ENCODE assay signal across 9 mouse cellular contexts in the genomic region with DNA sequence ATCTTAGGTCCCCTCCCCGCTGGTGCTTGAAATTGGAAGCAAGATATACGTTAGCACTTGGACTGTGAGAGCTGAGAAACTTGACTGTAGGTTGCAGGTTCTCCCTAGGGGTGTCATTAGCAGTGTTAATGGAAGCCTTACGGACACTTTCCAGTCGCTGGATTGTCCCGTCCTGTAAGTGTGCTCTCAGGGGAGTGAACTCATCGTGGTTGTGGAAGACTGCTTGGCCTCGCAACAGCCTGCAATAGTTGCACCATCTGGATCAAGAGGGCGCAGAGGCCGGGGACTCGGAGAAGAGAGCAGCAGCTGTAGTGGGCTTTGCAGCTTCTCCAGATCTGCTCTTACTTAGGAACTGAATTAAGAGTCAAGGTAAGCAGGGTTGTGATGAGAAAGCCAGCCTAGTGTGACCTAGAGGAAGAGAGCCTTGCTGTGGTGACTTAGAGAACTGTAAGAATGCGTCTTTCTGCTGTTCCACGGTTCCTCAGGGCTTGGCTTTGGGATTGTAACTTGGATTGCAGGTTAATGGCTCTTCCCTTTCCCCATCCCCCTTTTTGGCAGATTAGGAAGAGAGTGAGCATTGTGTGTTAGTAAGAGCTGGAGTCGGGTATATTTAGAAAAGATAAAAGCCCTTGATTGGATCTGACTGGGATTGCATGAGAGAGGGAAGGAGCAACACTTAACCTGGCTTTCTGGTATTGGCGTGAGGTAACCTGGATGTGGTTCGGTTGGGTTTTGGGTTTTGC. TPM values are rescaled to one million over a fixed set of nuclear protein-coding genes. Genes with fewer than 3 reads are reported as not detected.
A peak's percentile ranks its signal among the peaks of the same experiment; 100 is the strongest.
DNase-seq lines count a peak whose midpoint lies in the region; ATAC-seq and TF ChIP-seq lines count a peak whose summit lies in the region.
"Had no signal": no experiment of that assay in that cellular context is flagged by ENCODE, and none has a peak within 500 bp of the region (broad histone marks: within the 10 kb centered on the region; RNA-seq: fewer than 3 reads in every experiment).

No protein-coding gene starts in this region.

- DNase-seq in adrenal gland, adult 2 months: peak; percentile 64
- DNase-seq in adrenal gland, adult 18-20 months (ENCODE audit: low spot score in 2 of 2): no peak
- DNase-seq in kidney, adult 9 months: peak; percentile 26
- DNase-seq in kidney, postnatal 25 days: no peak
- peak; percentile 12 for DNase-seq in limb, embryonic 14.5 days (ENCODE audit: low spot score)
- no peak for DNase-seq in embryo, embryonic 10.5 days (ENCODE audit: low spot score)
- DNase-seq in layer of hippocampus, adult 9-10 months (ENCODE audit: low spot score): no peak
- DNase-seq: cerebellum, adult 11 months had no signal

- H3K4me1 ChIP-seq in ES-Bruce4 (ENCODE audit: control insufficient read depth, insufficient read depth, low read length): no peaks in the 10 kb centered on the region
- H3K4me1 ChIP-seq in limb, embryonic 14.5 days (ENCODE audit: control insufficient read depth, insufficient read depth, low read length): peaks cover 12% of the 10 kb centered on the region

- no peak for TF ChIP-seq POLR2A in ES-Bruce4 (IDR thresholded peaks at IDR 0.05; ENCODE audit: insufficient read depth, low read length)
- TF ChIP-seq POLR2A in limb, embryonic 14.5 days (IDR thresholded peaks at IDR 0.05; ENCODE audit: borderline replicate concordance, extremely low read depth, insufficient read depth, insufficient read length): no peak

- H3K27ac ChIP-seq in ES-Bruce4 (ENCODE audit: insufficient read depth, low read length): 0 out of 2 replicates have a peak overlapping the region, but pooled peaks have one; percentile 6
- 0 out of 2 replicates have a peak overlapping the region, but pooled peaks have one; percentile 13 for H3K27ac ChIP-seq in limb, embryonic 14.5 days (replicated peaks; ENCODE audit: low read depth, low read length)

- no peaks in the 10 kb centered on the region for H3K9me3 ChIP-seq in ES-Bruce4 (replicated peaks; ENCODE audit: control insufficient read depth, insufficient read depth, low read length, poor library complexity, severe bottlenecking)
- no peaks in the 10 kb centered on the region for H3K9me3 ChIP-seq in limb, embryonic 14.5 days (ENCODE audit: control insufficient read depth, low read length)

- H3K36me3 ChIP-seq in ES-Bruce4 (ENCODE audit: control insufficient read depth, insufficient read depth, low read length, poor library complexity, severe bottlenecking): peaks cover 13% of the 10 kb centered on the region
- H3K36me3 ChIP-seq in limb, embryonic 14.5 days (ENCODE audit: control insufficient read depth, insufficient read depth, low read length): peaks cover 34% of the 10 kb centered on the region

- no peak overlapping the region for H3K4me2 ChIP-seq in limb, embryonic 14.5 days (replicated peaks; ENCODE audit: low read depth, low read length, severe bottlenecking)

- peak; percentile 49; the same call in 1 of the 2 replicates for ATAC-seq in limb, embryonic 14.5 days (ENCODE audit: low FRiP score, low read depth)

- no peak overlapping the region; the same call in 1 of the 2 replicates for H3K9ac ChIP-seq in ES-Bruce4 (ENCODE audit: low read depth, poor library complexity, severe bottlenecking)
- H3K9ac ChIP-seq in limb, embryonic 14.5 days (ENCODE audit: low read depth, low read length, severe bottlenecking): no peak overlapping the region

- WGBS in limb, embryonic 14.5 days: 64% methylated on average over 15 of the region's 15 CpGs

- no peak overlapping the region for H3K4me3 ChIP-seq in ES-Bruce4 (ENCODE audit: low read depth, low read length)
- H3K4me3 ChIP-seq in limb, embryonic 14.5 days (replicated peaks; ENCODE audit: low read length): no peak overlapping the region

- no peak for TF ChIP-seq EP300 in ES-Bruce4 (IDR thresholded peaks at IDR 0.05; ENCODE audit: insufficient read depth, low read depth, low read length)

- TF ChIP-seq CTCF in ES-Bruce4 (IDR thresholded peaks at IDR 0.05; ENCODE audit: low read depth, low read length): no peak

- H3K27me3 ChIP-seq in ES-Bruce4 (ENCODE audit: control insufficient read depth, insufficient read depth, low read length, poor library complexity, severe bottlenecking): no peaks in the 10 kb centered on the region
- H3K27me3 ChIP-seq in limb, embryonic 14.5 days (ENCODE audit: control insufficient read depth, insufficient read depth, low read length): no peaks in the 10 kb centered on the region

RNA-seq across cellular contexts. Expression of a gene that starts 7.0 kb away (rescaled TPM):
- 100 to 1,000 TPM; 549 to 716 TPM for total RNA-seq in adrenal gland, adult 2 months (2021)
- 1,176 and 1,311 TPM in 2 replicates for polyA plus RNA-seq in adrenal gland, adult 2 months (2012; rRNA removed)
- 100 to 1,000 TPM; 536 to 790 TPM for total RNA-seq in adrenal gland, adult 18-20 months (2021)
- polyA plus RNA-seq in ES-Bruce4 (2011; ENCODE audit: insufficient read depth, insufficient read length, low read depth, missing spikeins): 429 and 499 TPM in 2 replicates
- polyA plus RNA-seq in limb, embryonic 14.5 days (2012; rRNA removed): 216 and 283 TPM in 2 replicates
- 296 and 305 TPM in 2 replicates for polyA plus RNA-seq in limb, embryonic 14.5 days (2014; fragmentation: Nextera tagmentation; extraction: Ambion mirVana)

RNA-seq across cellular contexts. Expression of a gene that starts 29.4 kb away (rescaled TPM):
- 10 to 100 TPM; 13.9 to 23.6 TPM for total RNA-seq in adrenal gland, adult 2 months (2021)
- polyA plus RNA-seq in adrenal gland, adult 2 months (2012; rRNA removed): 19.7 and 22.2 TPM in 2 replicates
- total RNA-seq in adrenal gland, adult 18-20 months (2021): 10 to 100 TPM; 15.5 to 17.2 TPM
- polyA plus RNA-seq in ES-Bruce4 (2011; ENCODE audit: insufficient read depth, insufficient read length, low read depth, missing spikeins): 10.1 and 10.2 TPM in 2 replicates
- polyA plus RNA-seq in limb, embryonic 14.5 days (2012; rRNA removed): 55.0 and 65.4 TPM in 2 replicates
- 19.8 and 26.8 TPM in 2 replicates for polyA plus RNA-seq in limb, embryonic 14.5 days (2014; fragmentation: Nextera tagmentation; extraction: Ambion mirVana)

RNA-seq across cellular contexts. Expression of a gene that starts 57.9 kb away (rescaled TPM):
- 10 to 100 TPM; 16.8 to 20.4 TPM for total RNA-seq in adrenal gland, adult 2 months (2021)
- 35.2 and 43.9 TPM in 2 replicates for polyA plus RNA-seq in adrenal gland, adult 2 months (2012; rRNA removed)
- total RNA-seq in adrenal gland, adult 18-20 months (2021): 10 to 100 TPM; 14.1 to 18.7 TPM
- 6.1 and 10.4 TPM in 2 replicates for polyA plus RNA-seq in ES-Bruce4 (2011; ENCODE audit: insufficient read depth, insufficient read length, low read depth, missing spikeins)
- polyA plus RNA-seq in limb, embryonic 14.5 days (2012; rRNA removed): 24.4 and 32.4 TPM in 2 replicates
- 14.1 and 19.3 TPM in 2 replicates for polyA plus RNA-seq in limb, embryonic 14.5 days (2014; fragmentation: Nextera tagmentation; extraction: Ambion mirVana)

Comparison
In these comparisons a context has a peak if more than half of its experiments do, and no peak if none do; other contexts are left out.
1. DNase-seq: peak in adrenal gland, adult 2 months (single experiment), kidney, adult 9 months (single experiment) and limb, embryonic 14.5 days (single experiment); none in adrenal gland, adult 18-20 months (0 of 2), kidney, postnatal 25 days (0 of 2), embryo, embryonic 10.5 days (single experiment) and layer of hippocampus, adult 9-10 months (single experiment).